Mouse (Mus musculus): ENCODE measurements at regions not wholly inside any gene's neighbourhood (a gene's known extent, or its start where the extent isn't known, plus 50 kb on each side); places are given as distances from the start of the nearest gene placed in this dataset.

DNA sequence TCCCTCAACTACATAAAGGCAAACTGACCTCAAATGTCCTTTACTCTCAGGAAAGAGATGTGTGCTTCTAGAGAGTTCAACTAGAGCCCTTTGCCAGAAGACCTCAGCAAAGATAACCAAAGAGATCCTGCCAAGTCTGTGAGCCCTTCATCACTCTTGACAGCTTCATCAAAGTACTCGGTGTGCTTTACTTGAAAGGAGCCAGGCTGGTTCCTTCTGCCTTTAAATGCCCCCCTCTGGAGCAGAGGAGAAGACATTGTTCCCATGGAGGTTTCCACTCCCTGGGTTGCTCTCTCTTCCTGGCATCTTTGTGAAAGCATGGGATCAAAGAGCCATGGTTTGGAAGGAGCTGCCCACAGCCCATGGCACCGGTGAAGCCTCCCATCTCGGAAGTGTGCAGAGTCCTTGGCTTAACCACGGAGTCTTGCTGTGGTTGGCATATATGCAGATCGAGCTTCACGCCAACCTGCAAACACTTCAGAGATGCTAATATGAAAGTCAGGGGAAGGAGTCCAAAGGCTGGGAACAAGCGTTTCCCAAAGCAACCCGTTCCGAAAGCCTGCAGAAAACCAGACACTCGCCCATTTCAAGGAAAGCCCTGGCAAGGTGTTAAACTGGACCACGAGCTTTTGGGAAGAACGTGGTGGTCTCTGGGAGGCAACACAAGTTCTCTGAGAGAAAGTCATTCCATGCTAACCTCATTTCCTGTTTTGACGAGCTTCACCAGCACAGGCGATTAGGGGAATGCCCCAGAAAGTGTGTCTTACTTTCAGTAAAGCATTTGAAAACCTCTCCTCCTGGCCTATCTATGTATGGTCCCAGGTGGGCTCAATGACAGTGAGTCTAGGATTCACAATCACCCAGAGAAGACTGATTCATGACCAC is 223.5 kb upstream of the Spdye4c start:
- TF ChIP-seq POLR2A (IDR thresholded peaks at IDR 0.05; ENCODE audit: borderline replicate concordance, low read depth, low read length) (no peak), CTCF (IDR thresholded peaks at IDR 0.05; ENCODE audit: low read depth, low read length) (no peak)

Data from bone marrow macrophage, adult 2 months (primary cell).